Mouse (Mus musculus) bone marrow, adult 2 months (tissue): Measurements from ENCODE around the gene 4930486L24Rik.
A peak's percentile ranks its signal among the peaks of the same experiment; 100 is the strongest.

Experiments
- CTCF ChIP-seq: fragments of 200-500 bp; IDR thresholded peaks from 2 replicates; pipeline ENCODE4 v1.5.1; 2011; ENCODE audit warnings: low read length, control low read depth; ENCODE audit not compliant: control insufficient read depth, insufficient read depth
- POLR2A ChIP-seq: fragments of 200-500 bp; IDR thresholded peaks from 2 replicates; pipeline ENCODE4 v1.6.1; 2011; ENCODE audit warnings: low read depth, mild to moderate bottlenecking, control low read depth, low read length, borderline replicate concordance; ENCODE audit not compliant: control insufficient read depth

- TF ChIP-seq CTCF (0 out of 2 replicates have a peak, but pooled peaks have one; percentile 24), POLR2A (no peak)
Measured at GRCm38 (mm10) chr13:60819469-60819868, 44.8 kb downstream of the 4930486L24Rik start.
